Mouse (Mus musculus): Measurements from ENCODE around the gene Cd22.

DNA sequence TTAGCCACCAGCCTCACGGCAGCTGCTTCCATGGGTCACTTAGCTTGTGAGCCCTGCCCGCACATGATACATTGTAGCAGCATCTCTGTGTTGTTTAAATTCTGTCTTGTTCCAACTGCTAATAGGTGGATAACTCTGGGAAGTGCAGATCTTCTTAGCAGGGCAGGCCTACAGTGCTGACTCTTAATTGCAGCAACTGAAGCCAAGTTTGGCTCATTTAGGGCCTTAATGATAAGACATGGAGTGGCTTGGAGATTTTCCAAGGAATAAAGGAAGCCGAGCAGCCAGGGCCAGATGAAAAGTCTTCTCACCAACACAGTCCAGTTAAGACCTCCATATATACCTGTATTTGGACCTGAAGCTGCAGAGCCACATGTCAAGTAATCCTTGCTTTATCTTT lies 39.8 kb downstream of the Cd22 start:
- TF ChIP-seq POLR2A (IDR thresholded peaks at IDR 0.05; ENCODE audit: insufficient read depth, low read depth, low read length): no peak
- TF ChIP-seq CTCF (IDR thresholded peaks at IDR 0.05; ENCODE audit: insufficient read depth, low read depth, low read length): no peak

Data from olfactory bulb, adult 2 months (tissue).